Comparison of ENCODE assay signal across 8 mouse cellular contexts in the genomic region with DNA sequence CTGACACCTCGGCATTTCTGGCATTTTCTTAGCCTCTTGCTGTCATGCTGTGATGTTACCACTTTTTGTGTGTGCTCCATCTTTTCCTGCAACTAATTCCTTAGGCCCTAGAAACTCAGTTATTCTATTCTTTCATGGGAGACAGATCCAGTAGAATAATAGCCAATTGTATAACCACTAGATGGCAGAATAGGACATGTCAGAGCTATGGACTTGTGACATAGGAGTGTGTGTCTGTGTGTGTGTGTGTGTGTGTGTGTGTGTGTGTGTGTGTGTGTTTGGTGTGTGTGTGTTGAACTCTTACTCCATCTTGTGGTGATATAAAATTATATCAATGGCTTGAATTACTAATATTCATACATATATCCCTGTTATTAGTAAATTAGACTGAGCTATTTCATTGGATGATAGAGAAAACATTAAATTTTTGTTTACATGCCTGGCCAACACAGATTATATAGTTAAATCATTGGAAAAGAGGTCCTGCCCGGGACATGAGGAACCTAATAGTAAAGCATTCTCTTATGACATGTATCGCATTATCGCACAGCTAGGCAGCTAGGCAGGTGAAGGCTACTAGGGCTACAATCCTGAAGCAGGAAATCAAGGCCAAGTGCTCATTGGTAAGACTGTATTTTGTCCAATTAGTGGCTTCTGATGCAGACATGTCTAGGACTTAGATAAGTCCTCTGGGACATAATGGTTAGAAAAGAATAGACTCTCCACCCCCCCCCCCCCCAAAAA. TPM values are rescaled to one million over a fixed set of nuclear protein-coding genes. Genes with fewer than 3 reads are reported as not detected.
DNase-seq lines count a peak whose midpoint lies in the region; TF ChIP-seq lines count a peak whose summit lies in the region.

No protein-coding gene starts in this region.

- no peak overlapping the region for H3K4me3 ChIP-seq in thymus, adult 2 months (ENCODE audit: control insufficient read depth, insufficient read depth, low read length)
- H3K4me3 ChIP-seq in hindbrain, embryonic 10.5 days: no peak overlapping the region

- TF ChIP-seq POLR2A in thymus, adult 2 months (IDR thresholded peaks at IDR 0.05; ENCODE audit: control insufficient read depth, extremely low read depth, insufficient read depth, low read length, poor library complexity): no peak

- no peaks in the 10 kb centered on the region for H3K4me1 ChIP-seq in thymus, adult 2 months (replicated peaks; ENCODE audit: control insufficient read depth, insufficient read depth, low read length)
- H3K4me1 ChIP-seq in hindbrain, embryonic 10.5 days (replicated peaks): no peaks in the 10 kb centered on the region

- H3K9me3 ChIP-seq in hindbrain, embryonic 10.5 days: no peaks in the 10 kb centered on the region

- no peak overlapping the region for H3K27ac ChIP-seq in thymus, adult 2 months (ENCODE audit: control insufficient read depth, insufficient read depth, low read length)
- no peak overlapping the region for H3K27ac ChIP-seq in hindbrain, embryonic 10.5 days

- H3K27me3 ChIP-seq in thymus, adult 2 months (ENCODE audit: control insufficient read depth, insufficient read depth, low read length): no peaks in the 10 kb centered on the region
- H3K27me3 ChIP-seq in hindbrain, embryonic 10.5 days (ENCODE audit: insufficient read depth, poor library complexity, severe bottlenecking): no peaks in the 10 kb centered on the region

- peak; percentile 9 for DNase-seq in gastrocnemius, adult 18-20 months (ENCODE audit: low spot score)
- no peak for DNase-seq in gastrocnemius, postnatal 25 days
- DNase-seq in thymus, postnatal 0 days (ENCODE audit: low spot score): peak; percentile 30
- no peak for DNase-seq in thymus, adult 2 months
- DNase-seq in cerebellum, postnatal 25 days: peak; percentile 19 to 55
- peak; percentile 38 for DNase-seq in hindbrain, embryonic 10.5 days (ENCODE audit: low spot score)
- peak; percentile 69 for DNase-seq in lung, postnatal 10 days
- peak; percentile 29 for DNase-seq in thymus, postnatal 4 days

- WGBS in thymus, adult 2 months: 85% methylated on average over 4 of the region's 4 CpGs
- WGBS in hindbrain, embryonic 10.5 days: 87% methylated on average over 4 of the region's 4 CpGs

- H3K36me3 ChIP-seq in thymus, adult 2 months (ENCODE audit: control insufficient read depth, insufficient read depth, low read length): no peaks in the 10 kb centered on the region
- no peaks in the 10 kb centered on the region for H3K36me3 ChIP-seq in hindbrain, embryonic 10.5 days

- TF ChIP-seq CTCF in thymus, adult 2 months (IDR thresholded peaks at IDR 0.05; ENCODE audit: borderline replicate concordance, control insufficient read depth, extremely low read depth, insufficient read depth, low read length, poor library complexity): no peak

RNA-seq across cellular contexts. Expression of a gene that starts 40.5 kb away (rescaled TPM):
- 10 to 100 TPM; 20.1 to 21.7 TPM for total RNA-seq in gastrocnemius, adult 18-20 months (2021)
- total RNA-seq in gastrocnemius, postnatal 25 days (2021): 10 to 100 TPM; 14.9 to 18.2 TPM
- polyA plus RNA-seq in thymus, postnatal 0 days (2015; fragmentation: Nextera tagmentation; extraction: Ambion mirVana): 21.2 and 23.8 TPM in 2 replicates
- polyA plus RNA-seq in thymus, adult 2 months (2012; rRNA removed): 11.2 and 12.6 TPM in 2 replicates
- 29.8 and 32.5 TPM in 2 replicates for polyA plus RNA-seq in hindbrain, embryonic 10.5 days (2016; fragmentation: Nextera tagmentation; extraction: Ambion mirVana)

Comparison
In these comparisons a context has a peak if more than half of its experiments do, and no peak if none do; other contexts are left out.
1. DNase-seq: peak in gastrocnemius, adult 18-20 months (single experiment), thymus, postnatal 0 days (single experiment), cerebellum, postnatal 25 days (2 of 2), hindbrain, embryonic 10.5 days (single experiment), lung, postnatal 10 days (single experiment) and thymus, postnatal 4 days (single experiment); none in gastrocnemius, postnatal 25 days (single experiment) and thymus, adult 2 months (single experiment).